Mouse (Mus musculus): Measurements from ENCODE around the gene Psg26. TPM values are rescaled to one million over a fixed set of nuclear protein-coding genes. Genes with fewer than 3 reads are reported as not detected.
"Not testable (repeated sequence)": the region's sequence is repeated elsewhere in the genome, so short reads cannot be mapped to it uniquely, and the experiment has no call there.

Psg26 gene
- not detected in 2 replicates for polyA plus RNA-seq (2015; fragmentation: Nextera tagmentation; extraction: Ambion mirVana)

DNA sequence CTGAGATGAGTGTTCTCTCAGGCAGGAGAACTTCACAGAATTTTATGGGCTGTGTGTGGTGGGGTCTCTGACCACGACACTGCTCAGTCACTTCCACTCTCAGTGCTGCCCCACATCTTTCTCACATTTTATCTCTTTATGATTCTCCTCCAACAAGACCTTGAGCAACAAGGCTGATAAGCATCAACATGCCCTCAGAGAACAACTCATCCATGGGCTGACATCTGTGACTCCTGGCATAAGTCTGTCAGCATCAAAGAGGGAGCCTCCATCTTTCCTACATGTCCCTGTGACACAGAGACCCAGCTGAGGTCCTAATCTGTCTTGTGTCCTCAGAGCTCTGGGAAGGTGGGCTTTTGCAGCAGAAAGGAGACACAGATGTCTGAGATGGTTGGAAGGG is at the start of gene Psg26:
Gene Psg26, minus strand, starts transcription at position 101 of the 400 bp plus-strand sequence.
- WGBS: 70% methylated on average over 1 of the region's 1 CpGs
- H3K27ac ChIP-seq (replicated peaks): no peak within 1 kb of the TSS
- no peak within 1 kb of the TSS for H3K4me3 ChIP-seq (replicated peaks)
- H3K9me3 ChIP-seq (replicated peaks): no peaks in the 10 kb centered on the region
- no peaks in the 10 kb centered on the region for H3K36me3 ChIP-seq
- H3K4me2 ChIP-seq (replicated peaks): no peak within 1 kb of the TSS
- H3K4me1 ChIP-seq: no peaks in the 10 kb centered on the region
- H3K9ac ChIP-seq: no peak within 1 kb of the TSS
- no peak for ATAC-seq (ENCODE audit: insufficient number of reproducible peaks, low FRiP score, low TSS enrichment, low read depth)
- no peaks in the 10 kb centered on the region for H3K27me3 ChIP-seq

DNA sequence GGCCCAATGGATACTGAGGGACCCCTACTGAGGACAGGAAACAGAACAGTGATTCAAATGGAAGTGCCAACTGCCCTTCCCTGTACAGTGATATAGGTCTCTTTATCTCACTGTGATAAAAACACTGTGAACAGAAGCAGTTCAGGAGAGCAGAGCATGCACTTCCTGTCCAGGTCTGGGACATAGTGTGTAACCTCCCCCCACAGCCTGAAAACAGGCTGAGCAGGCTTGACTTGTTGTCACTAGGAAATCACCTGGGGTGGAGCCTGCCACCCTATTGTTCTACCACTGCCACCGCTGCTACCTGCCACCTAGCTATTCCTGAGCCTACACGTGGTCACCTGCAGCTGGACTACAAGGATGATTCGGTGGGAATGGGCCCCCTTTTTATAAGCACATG is 49.4 kb upstream of the Psg26 start:
- H3K4me1 ChIP-seq: no peaks in the 10 kb centered on the region
- no peak overlapping the region for H3K9ac ChIP-seq
- WGBS: 34% methylated on average over 3 of the region's 3 CpGs
- no peak for ATAC-seq (ENCODE audit: insufficient number of reproducible peaks, low FRiP score, low TSS enrichment, low read depth)
- no peaks in the 10 kb centered on the region for H3K36me3 ChIP-seq
- H3K4me3 ChIP-seq (replicated peaks): no peak overlapping the region
- no peaks in the 10 kb centered on the region for H3K27me3 ChIP-seq
- H3K4me2 ChIP-seq (replicated peaks): no peak overlapping the region
- H3K9me3 ChIP-seq (replicated peaks): no peaks in the 10 kb centered on the region
- H3K27ac ChIP-seq (replicated peaks): no peak overlapping the region

DNA sequence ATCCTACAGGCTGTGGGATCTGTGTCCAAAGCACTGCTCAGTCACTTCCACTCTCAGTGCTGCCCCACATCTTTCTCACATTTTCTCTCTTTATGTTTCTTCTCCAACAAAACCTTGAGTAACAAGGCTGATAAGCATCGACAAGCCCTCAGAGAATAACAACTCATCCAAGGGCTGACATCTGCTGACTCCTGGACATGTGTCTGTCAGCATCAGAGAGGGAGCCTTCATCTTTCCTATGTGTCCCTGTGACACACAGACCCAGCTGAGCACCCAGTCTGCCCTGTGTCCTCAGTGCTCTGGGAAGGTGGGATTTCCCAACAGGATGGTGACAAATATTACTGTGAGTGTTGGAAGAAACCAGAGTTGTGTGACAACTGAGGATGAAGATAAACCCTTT is 48.2 kb upstream of the Psg26 start, which contains the start of gene Psg25:
Gene Psg25, minus strand, starts transcription at position 101 of the 400 bp plus-strand sequence.
- no peaks in the 10 kb centered on the region for H3K9me3 ChIP-seq (replicated peaks)
- H3K4me3 ChIP-seq (replicated peaks): no peak within 1 kb of the TSS
- no peak for ATAC-seq (ENCODE audit: insufficient number of reproducible peaks, low FRiP score, low TSS enrichment, low read depth)
- H3K4me1 ChIP-seq: no peaks in the 10 kb centered on the region
- H3K4me2 ChIP-seq (replicated peaks): no peak within 1 kb of the TSS
- no peak within 1 kb of the TSS for H3K9ac ChIP-seq
- WGBS: 85% methylated on average over 1 of the region's 1 CpGs
- H3K27me3 ChIP-seq: no peaks in the 10 kb centered on the region
- no peak within 1 kb of the TSS for H3K27ac ChIP-seq (replicated peaks)
- no peaks in the 10 kb centered on the region for H3K36me3 ChIP-seq

DNA sequence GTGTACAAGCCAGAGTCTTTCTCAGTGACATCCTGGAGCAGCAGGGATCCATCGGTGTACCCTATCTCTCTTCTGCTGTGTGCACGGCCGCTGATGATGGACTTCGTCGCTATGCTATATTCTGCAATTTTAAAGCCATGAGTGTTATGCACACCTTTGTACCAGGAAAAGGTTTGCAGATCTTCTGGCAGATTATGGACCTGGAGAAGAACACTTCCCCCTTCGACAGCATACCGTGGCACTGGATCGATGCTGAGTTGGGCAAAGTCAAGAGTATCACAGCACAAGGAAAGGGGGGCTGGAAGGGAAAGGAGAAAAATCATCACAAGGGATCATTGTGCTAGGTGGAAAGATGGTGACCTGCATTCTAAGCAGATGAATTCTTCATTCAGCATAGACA is 40.7 kb upstream of the Psg26 start:
- no peak overlapping the region for H3K9ac ChIP-seq
- H3K27ac ChIP-seq (replicated peaks): no peak overlapping the region
- H3K4me2 ChIP-seq (replicated peaks): no peak overlapping the region
- no peaks in the 10 kb centered on the region for H3K27me3 ChIP-seq
- H3K4me3 ChIP-seq (replicated peaks): no peak overlapping the region
- no peaks in the 10 kb centered on the region for H3K4me1 ChIP-seq
- ATAC-seq (ENCODE audit: insufficient number of reproducible peaks, low FRiP score, low TSS enrichment, low read depth): no peak
- no peaks in the 10 kb centered on the region for H3K9me3 ChIP-seq (replicated peaks)
- no peaks in the 10 kb centered on the region for H3K36me3 ChIP-seq
- 91% methylated on average over 8 of the region's 8 CpGs for WGBS

DNA sequence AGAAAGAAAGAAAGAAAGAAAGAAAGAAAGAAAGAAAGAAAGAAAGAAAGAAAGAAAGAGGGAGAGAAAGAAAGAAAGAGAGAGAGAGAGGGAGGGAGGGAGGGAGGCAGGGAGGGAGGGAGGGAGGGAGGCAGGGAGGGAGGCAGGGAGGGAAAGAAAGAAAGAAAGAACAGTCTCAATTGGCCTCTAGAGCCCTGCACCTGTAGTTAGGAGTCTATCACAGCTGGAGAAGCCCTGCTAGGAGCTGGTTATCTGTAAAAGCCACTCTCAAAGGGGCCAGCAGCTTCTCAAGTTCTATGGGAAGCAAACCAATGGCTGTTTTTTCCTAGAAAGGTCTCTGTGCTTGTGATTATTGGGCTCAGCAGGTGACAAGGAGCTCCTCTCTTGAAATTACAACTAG is 28.9 kb upstream of the Psg26 start:
- not testable (repeated sequence) for H3K36me3 ChIP-seq; H3K4me3 ChIP-seq (replicated peaks); ATAC-seq (ENCODE audit: insufficient number of reproducible peaks, low FRiP score, low TSS enrichment, low read depth); H3K27ac ChIP-seq (replicated peaks); H3K9me3 ChIP-seq (replicated peaks); H3K9ac ChIP-seq; H3K4me2 ChIP-seq (replicated peaks); H3K4me1 ChIP-seq; H3K27me3 ChIP-seq

DNA sequence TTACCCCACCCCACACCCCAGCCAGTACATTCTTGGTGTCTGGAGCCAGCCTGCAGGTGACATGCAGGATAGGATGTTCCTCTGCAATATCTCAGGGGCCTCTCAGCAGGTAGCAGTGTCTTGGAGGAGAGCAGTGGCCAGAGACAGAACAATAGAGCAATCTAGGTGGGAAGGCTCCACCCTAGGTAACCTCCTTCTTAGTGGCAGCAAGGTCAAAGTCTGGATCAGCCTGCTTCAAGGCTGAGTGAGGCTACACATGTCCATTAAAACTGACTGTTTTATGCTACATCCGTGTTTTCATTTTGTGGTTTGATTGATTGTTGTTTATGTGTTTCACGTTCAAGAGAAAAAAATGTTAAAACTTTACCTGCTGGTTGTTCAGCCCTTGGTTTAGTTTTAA is 28.4 kb upstream of the Psg26 start:
- not testable (repeated sequence) for H3K9me3 ChIP-seq (replicated peaks); H3K4me1 ChIP-seq; H3K4me2 ChIP-seq (replicated peaks); H3K4me3 ChIP-seq (replicated peaks); H3K9ac ChIP-seq; H3K27me3 ChIP-seq; H3K27ac ChIP-seq (replicated peaks); H3K36me3 ChIP-seq; ATAC-seq (ENCODE audit: insufficient number of reproducible peaks, low FRiP score, low TSS enrichment, low read depth)
- WGBS: 47% methylated on average over 2 of the region's 2 CpGs

DNA sequence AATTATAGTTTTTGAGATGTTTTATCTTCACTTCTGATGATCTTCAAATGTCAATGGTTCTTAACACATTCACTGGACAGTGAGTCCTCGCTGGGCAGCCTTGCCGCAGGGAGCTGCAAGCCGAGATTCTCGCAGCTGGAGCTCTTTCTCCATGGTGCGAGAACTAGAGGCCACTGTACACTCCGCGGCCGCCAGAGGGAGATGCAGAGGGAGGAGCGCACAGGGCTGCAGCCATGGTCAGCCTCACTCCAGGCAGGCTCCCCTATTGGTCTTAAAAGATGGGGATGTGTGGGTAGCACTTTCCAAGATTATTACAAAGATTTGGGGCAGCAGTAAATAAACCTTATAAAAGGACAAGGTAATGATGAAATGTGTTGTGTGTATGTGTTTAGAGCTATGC is 27.5 kb upstream of the Psg26 start:
- no peak overlapping the region for H3K27ac ChIP-seq (replicated peaks)
- H3K4me1 ChIP-seq: no peaks in the 10 kb centered on the region
- no peak overlapping the region for H3K4me2 ChIP-seq (replicated peaks)
- WGBS: 20% methylated on average over 9 of the region's 9 CpGs
- no peak overlapping the region for H3K9ac ChIP-seq
- no peaks in the 10 kb centered on the region for H3K27me3 ChIP-seq
- no peaks in the 10 kb centered on the region for H3K36me3 ChIP-seq
- H3K4me3 ChIP-seq (replicated peaks): no peak overlapping the region
- H3K9me3 ChIP-seq (replicated peaks): no peaks in the 10 kb centered on the region
- no peak for ATAC-seq (ENCODE audit: insufficient number of reproducible peaks, low FRiP score, low TSS enrichment, low read depth)

DNA sequence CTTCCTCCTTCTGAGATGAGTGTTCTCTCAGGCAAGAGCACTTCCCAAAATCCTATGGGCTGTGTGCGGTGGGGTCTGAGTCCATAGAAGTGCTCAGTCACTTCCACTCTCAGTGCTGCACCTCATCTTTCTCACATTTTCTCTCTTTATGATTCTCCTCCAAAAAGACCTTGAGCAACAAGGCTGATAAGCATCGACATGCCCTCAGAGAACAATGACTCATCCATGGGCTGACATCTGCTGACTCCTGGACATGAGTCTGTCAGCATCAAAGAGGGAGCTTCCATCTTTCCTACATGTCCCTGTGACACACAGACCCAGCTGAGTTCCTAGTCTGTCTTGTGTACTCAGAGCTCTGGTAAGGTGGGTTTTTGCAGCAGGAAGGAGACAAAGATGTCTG is 52.0 kb downstream of the Psg26 start, which contains the start of gene Psg28:
Gene Psg28, minus strand, starts transcription at position 101 of the 400 bp plus-strand sequence.
- not testable (repeated sequence) for H3K9me3 ChIP-seq (replicated peaks); ATAC-seq (ENCODE audit: insufficient number of reproducible peaks, low FRiP score, low TSS enrichment, low read depth)
- 71% methylated on average over 2 of the region's 2 CpGs for WGBS

More for the DNA sequence above, 52.0 kb downstream of the Psg26 start, which contains the start of gene Psg28:
- H3K27me3 ChIP-seq; H3K27ac ChIP-seq (replicated peaks); H3K36me3 ChIP-seq; H3K9ac ChIP-seq; H3K4me3 ChIP-seq (replicated peaks); H3K4me2 ChIP-seq (replicated peaks); H3K4me1 ChIP-seq: not testable (repeated sequence)

Other genes starting within 250 kb of the Psg26 start
- 0.12 and 0.35 TPM in 2 replicates for gene Mill1, start 238.8 kb downstream of the Psg26 start, polyA plus RNA-seq (2015; fragmentation: Nextera tagmentation; extraction: Ambion mirVana)
- gene Psg18, start 129.2 kb downstream of the Psg26 start, polyA plus RNA-seq (2015; fragmentation: Nextera tagmentation; extraction: Ambion mirVana): not detected in 2 replicates
- gene Psg28, start 52.1 kb downstream of the Psg26 start, polyA plus RNA-seq (2015; fragmentation: Nextera tagmentation; extraction: Ambion mirVana): not detected in 2 replicates
- not detected in 2 replicates for gene Psg25, start 48.1 kb upstream of the Psg26 start, polyA plus RNA-seq (2015; fragmentation: Nextera tagmentation; extraction: Ambion mirVana)
- gene Psg27, start 83.1 kb upstream of the Psg26 start, polyA plus RNA-seq (2015; fragmentation: Nextera tagmentation; extraction: Ambion mirVana): not detected in 2 replicates
- not detected in 2 replicates for gene Psg23, start 132.3 kb upstream of the Psg26 start, polyA plus RNA-seq (2015; fragmentation: Nextera tagmentation; extraction: Ambion mirVana)
- gene Psg21, start 172.5 kb upstream of the Psg26 start, polyA plus RNA-seq (2015; fragmentation: Nextera tagmentation; extraction: Ambion mirVana): not detected in 2 replicates
- 0.11 TPM in 1 of 2 replicates, not detected in the other for gene Psg20, start 202.0 kb upstream of the Psg26 start, polyA plus RNA-seq (2015; fragmentation: Nextera tagmentation; extraction: Ambion mirVana)
- gene Psg22, start 233.9 kb upstream of the Psg26 start, polyA plus RNA-seq (2015; fragmentation: Nextera tagmentation; extraction: Ambion mirVana): not detected in 2 replicates

Data from embryonic facial prominence, embryonic 15.5 days (tissue).